In genomic region chr13:33966025-33966412, GRCm38 (mm10) we compare ENCODE assay signal across 13 mouse cellular contexts. TPM values are rescaled to one million over a fixed set of nuclear protein-coding genes. Genes with fewer than 3 reads are reported as not detected.
DNase-seq lines count a peak whose midpoint lies in the region; ATAC-seq and TF ChIP-seq lines count a peak whose summit lies in the region.
"Had no signal": no experiment of that assay in that cellular context is flagged by ENCODE, and none has a peak within 500 bp of the region (broad histone marks: within the 10 kb centered on the region; RNA-seq: fewer than 3 reads in every experiment).

No protein-coding gene starts in this region.

- no peak for DNase-seq in heart, postnatal 14 days
- DNase-seq in midbrain, embryonic 10.5 days (ENCODE audit: low spot score) = no peak
- DNase-seq in midbrain, postnatal 0 days (ENCODE audit: low spot score) = no peak
- no peak for DNase-seq in liver, embryonic 11.5 days (ENCODE audit: low spot score)
- no peak for DNase-seq in stomach, postnatal 0 days (ENCODE audit: low spot score)
- DNase-seq in cerebellum, postnatal 14 days = no peak
- no peak for DNase-seq in left cerebral cortex, adult 9 months (ENCODE audit: low spot score in 2 of 2)
- DNase-seq: adrenal gland, postnatal 25 days; cerebellum, postnatal 10 days; kidney, adult 2 months; thymus, postnatal 4 days had no signal

- peak overlapping the region; percentile 74 for H3K4me3 ChIP-seq in heart, embryonic 13.5 days
- peak overlapping the region; percentile 66; the same call in 1 of the 2 replicates for H3K4me3 ChIP-seq in midbrain, embryonic 10.5 days
- H3K4me3 ChIP-seq in midbrain, postnatal 0 days (ENCODE audit: low read depth, low read length) = no peak overlapping the region
- H3K4me3 ChIP-seq in liver, embryonic 11.5 days (ENCODE audit: low read depth, low read length) = peak overlapping the region; percentile 67
- no peak overlapping the region for H3K4me3 ChIP-seq in stomach, postnatal 0 days (ENCODE audit: low read depth, low read length)

- H3K4me1 ChIP-seq in heart, embryonic 13.5 days = peaks cover 21% of the 10 kb centered on the region
- H3K4me1 ChIP-seq in midbrain, embryonic 10.5 days = peaks cover 17% of the 10 kb centered on the region
- 0 out of 2 replicates have a peak, but pooled peaks cover 2% of the 10 kb centered on the region for H3K4me1 ChIP-seq in midbrain, postnatal 0 days (ENCODE audit: insufficient read depth, low read length)
- H3K4me1 ChIP-seq in liver, embryonic 11.5 days (replicated peaks; ENCODE audit: control insufficient read depth, insufficient read depth, low read length) = peaks cover 10% of the 10 kb centered on the region; the same call in 1 of the 2 replicates
- no peaks in the 10 kb centered on the region for H3K4me1 ChIP-seq in stomach, postnatal 0 days (replicated peaks; ENCODE audit: control insufficient read depth, insufficient read depth)

- peak overlapping the region; percentile 88; the same call in 1 of the 2 replicates for H3K9ac ChIP-seq in heart, embryonic 13.5 days
- no peak overlapping the region for H3K9ac ChIP-seq in midbrain, postnatal 0 days (replicated peaks; ENCODE audit: low read length, poor library complexity, severe bottlenecking)
- H3K9ac ChIP-seq in liver, embryonic 11.5 days (ENCODE audit: low read depth, low read length) = peak overlapping the region; percentile 79; the same call in 1 of the 2 replicates
- H3K9ac ChIP-seq in stomach, postnatal 0 days (ENCODE audit: low read length) = no peak overlapping the region
- H3K9ac ChIP-seq: forebrain, embryonic 15.5 days had no signal

- no peaks in the 10 kb centered on the region for H3K9me3 ChIP-seq in heart, embryonic 13.5 days
- H3K9me3 ChIP-seq in midbrain, embryonic 10.5 days (replicated peaks) = no peaks in the 10 kb centered on the region
- H3K9me3 ChIP-seq in midbrain, postnatal 0 days (ENCODE audit: low read length) = no peaks in the 10 kb centered on the region
- no peaks in the 10 kb centered on the region for H3K9me3 ChIP-seq in liver, embryonic 11.5 days (ENCODE audit: control insufficient read depth, low read length)
- no peaks in the 10 kb centered on the region for H3K9me3 ChIP-seq in stomach, postnatal 0 days (ENCODE audit: control insufficient read depth, low read length)
- H3K9me3 ChIP-seq: forebrain, embryonic 15.5 days had no signal

- H3K27ac ChIP-seq in heart, embryonic 13.5 days (replicated peaks) = no peak overlapping the region
- no peak overlapping the region for H3K27ac ChIP-seq in midbrain, embryonic 10.5 days (replicated peaks)
- H3K27ac ChIP-seq in midbrain, postnatal 0 days (ENCODE audit: low read depth, low read length) = no peak overlapping the region
- H3K27ac ChIP-seq in liver, embryonic 11.5 days (ENCODE audit: low read depth, low read length) = no peak overlapping the region; the same call in 1 of the 2 replicates
- H3K27ac ChIP-seq in stomach, postnatal 0 days (replicated peaks) = no peak overlapping the region

- no peaks in the 10 kb centered on the region for H3K27me3 ChIP-seq in heart, embryonic 13.5 days (replicated peaks)
- no peaks in the 10 kb centered on the region for H3K27me3 ChIP-seq in midbrain, embryonic 10.5 days (ENCODE audit: low read depth, poor library complexity, severe bottlenecking)
- no peaks in the 10 kb centered on the region for H3K27me3 ChIP-seq in midbrain, postnatal 0 days (ENCODE audit: insufficient read depth, low read length)
- no peaks in the 10 kb centered on the region for H3K27me3 ChIP-seq in liver, embryonic 11.5 days (replicated peaks; ENCODE audit: control insufficient read depth, insufficient read depth, low read length)
- no peaks in the 10 kb centered on the region for H3K27me3 ChIP-seq in stomach, postnatal 0 days (ENCODE audit: control insufficient read depth, insufficient read depth, low read length)
- H3K27me3 ChIP-seq: forebrain, embryonic 15.5 days had no signal

- intact Hi-C loops in heart, postnatal 14 days (cut with DNase I) = no loop called here

- peak overlapping the region; percentile 77 for H3K4me2 ChIP-seq in heart, embryonic 13.5 days
- no peak overlapping the region for H3K4me2 ChIP-seq in midbrain, postnatal 0 days (ENCODE audit: low read depth, low read length, poor library complexity, severe bottlenecking)
- peak overlapping the region; percentile 69 for H3K4me2 ChIP-seq in liver, embryonic 11.5 days
- H3K4me2 ChIP-seq in stomach, postnatal 0 days (replicated peaks; ENCODE audit: low read depth) = peak overlapping the region; percentile 70; the same call in 1 of the 2 replicates

- no peak for TF ChIP-seq CTCF in midbrain, postnatal 0 days (IDR thresholded peaks at IDR 0.05)
- no peak for TF ChIP-seq CTCF in stomach, postnatal 0 days (IDR thresholded peaks at IDR 0.05; ENCODE audit: low read depth)

- peaks cover 11% of the 10 kb centered on the region for H3K36me3 ChIP-seq in heart, embryonic 13.5 days
- H3K36me3 ChIP-seq in midbrain, embryonic 10.5 days = 0 out of 2 replicates have a peak, but pooled peaks cover 4% of the 10 kb centered on the region
- no peaks in the 10 kb centered on the region for H3K36me3 ChIP-seq in midbrain, postnatal 0 days (ENCODE audit: insufficient read depth, low read length)
- H3K36me3 ChIP-seq in liver, embryonic 11.5 days (ENCODE audit: control insufficient read depth, insufficient read depth, low read length) = no peaks in the 10 kb centered on the region
- H3K36me3 ChIP-seq in stomach, postnatal 0 days (ENCODE audit: control insufficient read depth, insufficient read depth, low read length) = no peaks in the 10 kb centered on the region
- H3K36me3 ChIP-seq: forebrain, embryonic 15.5 days had no signal

- no peak for ATAC-seq in heart, embryonic 13.5 days (ENCODE audit: extremely low read depth, insufficient number of reproducible peaks, low FRiP score, low TSS enrichment)
- ATAC-seq in midbrain, postnatal 0 days (ENCODE audit: low FRiP score) = no peak
- no peak for ATAC-seq in liver, embryonic 11.5 days (replicated peaks; ENCODE audit: low FRiP score)
- ATAC-seq in stomach, postnatal 0 days (ENCODE audit: low FRiP score, low TSS enrichment) = peak; percentile 61; the same call in 1 of the 2 replicates
- ATAC-seq: forebrain, embryonic 15.5 days had no signal

- WGBS in heart, embryonic 13.5 days = 26% methylated on average over 4 of the region's 4 CpGs
- 76% methylated on average over 4 of the region's 4 CpGs for WGBS in midbrain, embryonic 10.5 days
- WGBS in midbrain, postnatal 0 days = 68% methylated on average over 4 of the region's 4 CpGs
- 44% methylated on average over 4 of the region's 4 CpGs for WGBS in liver, embryonic 11.5 days
- 30% methylated on average over 4 of the region's 4 CpGs for WGBS in stomach, postnatal 0 days

- no peak for TF ChIP-seq EP300 in stomach, postnatal 0 days (optimal IDR thresholded peaks at IDR 0.05)

RNA-seq across cellular contexts. Expression of gene Nqo2, which starts 1.5 kb away (rescaled TPM):
- 23.7 and 29.7 TPM in 2 replicates for polyA plus RNA-seq in heart, embryonic 13.5 days (2015; fragmentation: Nextera tagmentation; extraction: Ambion mirVana)
- 10 to 100 TPM; 27.4 to 27.7 TPM for total RNA-seq in heart, postnatal 14 days (2021)
- polyA plus RNA-seq in midbrain, embryonic 10.5 days (2016; fragmentation: Nextera tagmentation; extraction: Ambion mirVana) = 21.6 and 22.3 TPM in 2 replicates
- 5.9 and 9.8 TPM in 2 replicates for total RNA-seq in midbrain, postnatal 0 days (2014; rRNA removed)
- 5.7 and 7.3 TPM in 2 replicates for polyA plus RNA-seq in midbrain, postnatal 0 days (2015; fragmentation: Nextera tagmentation; extraction: Ambion mirVana)
- polyA plus RNA-seq in liver, embryonic 11.5 days (2014; fragmentation: Nextera tagmentation; extraction: Ambion mirVana) = 35.7 and 36.5 TPM in 2 replicates
- 13.9 and 14.1 TPM in 2 replicates for polyA plus RNA-seq in stomach, postnatal 0 days (2015; fragmentation: Nextera tagmentation; extraction: Ambion mirVana)

RNA-seq across cellular contexts. Expression of gene Ripk1, which starts 36.1 kb away (rescaled TPM):
- 8.5 and 9.2 TPM in 2 replicates for polyA plus RNA-seq in heart, embryonic 13.5 days (2015; fragmentation: Nextera tagmentation; extraction: Ambion mirVana)
- total RNA-seq in heart, postnatal 14 days (2021) = 10 to 100 TPM; 10.8 to 11.9 TPM
- 6.8 and 7.7 TPM in 2 replicates for polyA plus RNA-seq in midbrain, embryonic 10.5 days (2016; fragmentation: Nextera tagmentation; extraction: Ambion mirVana)
- 7.4 and 10.4 TPM in 2 replicates for total RNA-seq in midbrain, postnatal 0 days (2014; rRNA removed)
- 3.2 and 3.7 TPM in 2 replicates for polyA plus RNA-seq in midbrain, postnatal 0 days (2015; fragmentation: Nextera tagmentation; extraction: Ambion mirVana)
- 18.6 and 23.4 TPM in 2 replicates for polyA plus RNA-seq in liver, embryonic 11.5 days (2014; fragmentation: Nextera tagmentation; extraction: Ambion mirVana)
- polyA plus RNA-seq in stomach, postnatal 0 days (2015; fragmentation: Nextera tagmentation; extraction: Ambion mirVana) = 13.2 and 13.5 TPM in 2 replicates

RNA-seq across cellular contexts. Expression of gene Serpinb6a, which starts 36.6 kb away (rescaled TPM):
- polyA plus RNA-seq in heart, embryonic 13.5 days (2015; fragmentation: Nextera tagmentation; extraction: Ambion mirVana) = 47.7 and 52.0 TPM in 2 replicates
- 100 to 1,000 TPM in 1 of 2 experiments, 10 to 100 TPM in 1; 97.9 to 100 TPM for total RNA-seq in heart, postnatal 14 days (2021)
- 27.6 and 30.6 TPM in 2 replicates for polyA plus RNA-seq in midbrain, embryonic 10.5 days (2016; fragmentation: Nextera tagmentation; extraction: Ambion mirVana)
- total RNA-seq in midbrain, postnatal 0 days (2014; rRNA removed) = 49.7 and 58.5 TPM in 2 replicates
- polyA plus RNA-seq in midbrain, postnatal 0 days (2015; fragmentation: Nextera tagmentation; extraction: Ambion mirVana) = 38.7 and 38.8 TPM in 2 replicates
- polyA plus RNA-seq in liver, embryonic 11.5 days (2014; fragmentation: Nextera tagmentation; extraction: Ambion mirVana) = 23.6 and 24.1 TPM in 2 replicates
- polyA plus RNA-seq in stomach, postnatal 0 days (2015; fragmentation: Nextera tagmentation; extraction: Ambion mirVana) = 82.7 and 83.1 TPM in 2 replicates

Comparison
In these comparisons a context has a peak if more than half of its experiments do, and no peak if none do; other contexts are left out.
1. H3K4me3 ChIP-seq: peak in heart, embryonic 13.5 days (single experiment), midbrain, embryonic 10.5 days (single experiment) and liver, embryonic 11.5 days (single experiment); none in midbrain, postnatal 0 days (single experiment) and stomach, postnatal 0 days (single experiment).
2. H3K9ac ChIP-seq: peak in heart, embryonic 13.5 days (single experiment) and liver, embryonic 11.5 days (single experiment); none in midbrain, postnatal 0 days (single experiment) and stomach, postnatal 0 days (single experiment).